Mouse (Mus musculus): Measurements from ENCODE around the gene Col24a1.

- TF ChIP-seq POLR2A (IDR thresholded peaks at IDR 0.05; ENCODE audit: insufficient read length, low read depth) (no peak), MAX (IDR thresholded peaks at IDR 0.05; ENCODE audit: low read depth) (no peak), TCF12 (IDR thresholded peaks at IDR 0.05; ENCODE audit: insufficient read depth, poor library complexity, severe bottlenecking) (no peak), POLR2AphosphoS2 (IDR thresholded peaks at IDR 0.05; ENCODE audit: insufficient read length, low read depth) (no peak), USF1 (IDR thresholded peaks at IDR 0.05; ENCODE audit: low read depth) (no peak), MYOG (IDR thresholded peaks at IDR 0.05; ENCODE audit: control insufficient read depth in 1 of 3, insufficient read depth in 1 of 3, insufficient read length in 2 of 3, low read depth in 2 of 3) (peak in 1 of 3 experiments; percentile 54), REST (IDR thresholded peaks at IDR 0.05; ENCODE audit: insufficient read depth, insufficient read length) (no peak)
These were observed at the start of gene Col24a1 for GRCm38 (mm10) chr3:145292337-145293134.
